12 mouse cellular contexts compared by ENCODE assay signal in genomic region chr10:98007037-98007436, GRCm38 (mm10).
DNase-seq lines count a peak whose midpoint lies in the region; ATAC-seq and TF ChIP-seq lines count a peak whose summit lies in the region.
"Had no signal": no experiment of that assay in that cellular context is flagged by ENCODE, and none has a peak within 500 bp of the region (broad histone marks: within the 10 kb centered on the region; RNA-seq: fewer than 3 reads in every experiment).

No protein-coding gene starts in this region.

- H3K4me2 ChIP-seq in forebrain, embryonic 16.5 days (ENCODE audit: low read length): no peak overlapping the region
- H3K4me2 ChIP-seq in midbrain, embryonic 15.5 days: no peak overlapping the region
- H3K4me2 ChIP-seq: stomach, embryonic 15.5 days had no signal

- DNase-seq in layer of hippocampus, adult 11-12 months (ENCODE audit: low spot score): peak; percentile 11
- no peak for DNase-seq in layer of hippocampus, postnatal 25 days (ENCODE audit: extremely low spot score in 1 of 2, low spot score in 1 of 2)
- DNase-seq in brain, embryonic 14.5 days (ENCODE audit: low read depth): peak; percentile 90
- DNase-seq in yolk sac, embryonic 10.5 days (ENCODE audit: low spot score): no peak
- DNase-seq in adrenal gland, postnatal 36 days: no peak
- no peak for DNase-seq in cerebellum, adult 9-11 months
- DNase-seq: gastrocnemius, postnatal 25 days; kidney, adult 9 months had no signal

- peaks cover 4% of the 10 kb centered on the region; the same call in 1 of the 2 replicates for H3K4me1 ChIP-seq in forebrain, embryonic 16.5 days (replicated peaks; ENCODE audit: control insufficient read depth, insufficient read depth, low read length)
- H3K4me1 ChIP-seq in midbrain, embryonic 15.5 days: peaks cover 3% of the 10 kb centered on the region; the same call in 1 of the 2 replicates
- H3K4me1 ChIP-seq: stomach, embryonic 15.5 days had no signal

- no peaks in the 10 kb centered on the region for H3K9me3 ChIP-seq in forebrain, embryonic 16.5 days (ENCODE audit: control insufficient read depth, low read length)
- no peaks in the 10 kb centered on the region for H3K9me3 ChIP-seq in midbrain, embryonic 15.5 days
- H3K9me3 ChIP-seq: stomach, embryonic 15.5 days had no signal

- H3K27ac ChIP-seq in forebrain, embryonic 16.5 days (ENCODE audit: low read length): no peak overlapping the region
- no peak overlapping the region for H3K27ac ChIP-seq in midbrain, embryonic 15.5 days
- H3K27ac ChIP-seq: stomach, embryonic 15.5 days had no signal

- no peak for TF ChIP-seq CTCF in brain, embryonic 14.5 days (IDR thresholded peaks at IDR 0.05; ENCODE audit: borderline replicate concordance, extremely low read depth, insufficient read depth, insufficient read length)

- no peaks in the 10 kb centered on the region for H3K36me3 ChIP-seq in forebrain, embryonic 16.5 days (ENCODE audit: control insufficient read depth, insufficient read depth)
- H3K36me3 ChIP-seq in midbrain, embryonic 15.5 days (replicated peaks): no peaks in the 10 kb centered on the region
- H3K36me3 ChIP-seq: stomach, embryonic 15.5 days had no signal

- H3K27me3 ChIP-seq in forebrain, embryonic 16.5 days (replicated peaks; ENCODE audit: control insufficient read depth, insufficient read depth, low read length): no peaks in the 10 kb centered on the region
- H3K27me3 ChIP-seq in midbrain, embryonic 15.5 days (replicated peaks): no peaks in the 10 kb centered on the region
- H3K27me3 ChIP-seq: CH12.LX; stomach, embryonic 15.5 days had no signal

- peak; percentile 91 for ATAC-seq in forebrain, embryonic 16.5 days
- peak; percentile 75; the same call in 1 of the 2 replicates for ATAC-seq in midbrain, embryonic 15.5 days (replicated peaks)

- TF ChIP-seq POLR2A in brain, embryonic 14.5 days (IDR thresholded peaks at IDR 0.05; ENCODE audit: borderline replicate concordance, extremely low read depth, insufficient read depth, insufficient read length, poor library complexity, severe bottlenecking): no peak

- H3K9ac ChIP-seq in forebrain, embryonic 16.5 days (replicated peaks; ENCODE audit: low read depth, low read length): no peak overlapping the region
- no peak overlapping the region for H3K9ac ChIP-seq in midbrain, embryonic 15.5 days
- H3K9ac ChIP-seq: stomach, embryonic 15.5 days had no signal

- WGBS in forebrain, embryonic 16.5 days: 12% methylated on average over 4 of the region's 4 CpGs
- 22% methylated on average over 4 of the region's 4 CpGs for WGBS in midbrain, embryonic 15.5 days

- no peak overlapping the region for H3K4me3 ChIP-seq in forebrain, embryonic 16.5 days (replicated peaks; ENCODE audit: low read length)
- no peak overlapping the region for H3K4me3 ChIP-seq in midbrain, embryonic 15.5 days
- H3K4me3 ChIP-seq: stomach, embryonic 15.5 days had no signal

Comparison
In these comparisons a context has a peak if more than half of its experiments do, and no peak if none do; other contexts are left out.
1. DNase-seq: peak in layer of hippocampus, adult 11-12 months (single experiment) and brain, embryonic 14.5 days (single experiment); none in layer of hippocampus, postnatal 25 days (0 of 2), yolk sac, embryonic 10.5 days (single experiment), adrenal gland, postnatal 36 days (0 of 2) and cerebellum, adult 9-11 months (single experiment).